Mouse (Mus musculus) cortical plate, adult 2 months (tissue): Measurements from ENCODE around the gene Ngly1.

Experiments used
- CTCF ChIP-seq: fragments of 200-500 bp; IDR thresholded peaks from 2 replicates; pipeline ENCODE4 v1.5.1; 2011; ENCODE audit warnings: mild to moderate bottlenecking, control low read depth, low read length; ENCODE audit not compliant: insufficient read depth; ENCODE audit errors: extremely low read depth
- POLR2A ChIP-seq: fragments of 200-500 bp; IDR thresholded peaks from 2 replicates; pipeline ENCODE4 v1.6.1; 2011; ENCODE audit warnings: mild to moderate bottlenecking, low read length, control low read depth; ENCODE audit not compliant: insufficient read depth; ENCODE audit errors: extremely low read depth

GRCm38 (mm10) chr14:16296816-16297468 lies 47.9 kb downstream of the Ngly1 start:
- no peak for TF ChIP-seq CTCF
- TF ChIP-seq POLR2A: no peak
